Mouse (Mus musculus): ENCODE data around the gene Scarf2. TPM values are rescaled to one million over a fixed set of nuclear protein-coding genes. Genes with fewer than 3 reads are reported as not detected.

The Scarf2 gene
- total and polyA plus RNA-seq, 2 experiments from 2014 or later: 2.0 to 15.6 TPM

GRCm38 (mm10) chr16:17759813-17760321, 37.2 kb upstream of the Scarf2 start:
- DNase-seq (ENCODE audit: low spot score) (peak; percentile 58), ATAC-seq (peak; percentile 72)
- Histone ChIP-seq H3K27ac (peak overlapping the region; percentile 86), H3K4me1 (ENCODE audit: insufficient read depth, low read length) (peaks cover 8% of the 10 kb centered on the region; the same call in 1 of the 2 replicates), H3K9ac (replicated peaks; ENCODE audit: low read length) (peak overlapping the region; percentile 86), H3K4me2 (ENCODE audit: low read depth, low read length) (peak overlapping the region; percentile 80), H3K27me3 (ENCODE audit: insufficient read depth, low read length) (no peaks in the 10 kb centered on the region), H3K36me3 (ENCODE audit: insufficient read depth, low read length) (no peaks in the 10 kb centered on the region), H3K4me3 (ENCODE audit: low read length) (peak overlapping the region; percentile 64), H3K9me3 (ENCODE audit: low read length) (no peaks in the 10 kb centered on the region)
- WGBS: 1% methylated on average over 49 of the region's 54 CpGs
- TF ChIP-seq CTCF (IDR thresholded peaks at IDR 0.05; ENCODE audit: low read depth): no peak

- H3K9ac ChIP-seq (replicated peaks; ENCODE audit: low read length): no peak overlapping the region
- no peaks in the 10 kb centered on the region for H3K9me3 ChIP-seq (ENCODE audit: low read length)
- peak; percentile 25; the same call in 1 of the 2 replicates for ATAC-seq
Observed at GRCm38 (mm10) chr16:17760657-17761056, 36.4 kb upstream of the Scarf2 start.

GRCm38 (mm10) chr16:17761074-17761473, 36.0 kb upstream of the Scarf2 start:
- WGBS: 50% methylated on average over 1 of the region's 1 CpGs
- no peak overlapping the region for H3K4me3 ChIP-seq (ENCODE audit: low read length)
- H3K9me3 ChIP-seq (ENCODE audit: low read length): no peaks in the 10 kb centered on the region
- no peak overlapping the region for H3K27ac ChIP-seq
- DNase-seq (ENCODE audit: low spot score): no peak
- no peak overlapping the region for H3K9ac ChIP-seq (replicated peaks; ENCODE audit: low read length)
- no peak for ATAC-seq
- peak overlapping the region; percentile 80 for H3K4me2 ChIP-seq (ENCODE audit: low read depth, low read length)
- TF ChIP-seq CTCF (IDR thresholded peaks at IDR 0.05; ENCODE audit: low read depth): no peak
- H3K27me3 ChIP-seq (ENCODE audit: insufficient read depth, low read length): no peaks in the 10 kb centered on the region
- peaks cover 8% of the 10 kb centered on the region; the same call in 1 of the 2 replicates for H3K36me3 ChIP-seq (ENCODE audit: insufficient read depth, low read length)
- H3K4me1 ChIP-seq (ENCODE audit: insufficient read depth, low read length): peaks cover 8% of the 10 kb centered on the region; the same call in 1 of the 2 replicates

More at GRCm38 (mm10) chr16:17760657-17761056, 36.4 kb upstream of the Scarf2 start:
- no peaks in the 10 kb centered on the region for H3K27me3 ChIP-seq (ENCODE audit: insufficient read depth, low read length)
- H3K27ac ChIP-seq: no peak overlapping the region
- H3K4me2 ChIP-seq (ENCODE audit: low read depth, low read length): peak overlapping the region; percentile 80
- peaks cover 8% of the 10 kb centered on the region; the same call in 1 of the 2 replicates for H3K4me1 ChIP-seq (ENCODE audit: insufficient read depth, low read length)
- WGBS: 40% methylated on average over 8 of the region's 8 CpGs
- DNase-seq (ENCODE audit: low spot score): peak; percentile 55
- peak overlapping the region; percentile 64 for H3K4me3 ChIP-seq (ENCODE audit: low read length)
- 0 out of 2 replicates have a peak, but pooled peaks cover 5% of the 10 kb centered on the region for H3K36me3 ChIP-seq (ENCODE audit: insufficient read depth, low read length)
- TF ChIP-seq CTCF (IDR thresholded peaks at IDR 0.05; ENCODE audit: low read depth): peak; percentile 69

- no peak overlapping the region for H3K9ac ChIP-seq (replicated peaks; ENCODE audit: low read length)
- DNase-seq (ENCODE audit: low spot score) (no peak), ATAC-seq (no peak)
- no peak overlapping the region for H3K27ac ChIP-seq
- H3K4me1 ChIP-seq (ENCODE audit: insufficient read depth, low read length): peaks cover 8% of the 10 kb centered on the region; the same call in 1 of the 2 replicates
- H3K36me3 ChIP-seq (ENCODE audit: insufficient read depth, low read length): peaks cover 8% of the 10 kb centered on the region; the same call in 1 of the 2 replicates
- H3K9me3 ChIP-seq (ENCODE audit: low read length): no peaks in the 10 kb centered on the region
- H3K27me3 ChIP-seq (ENCODE audit: insufficient read depth, low read length): no peaks in the 10 kb centered on the region
- H3K4me2 ChIP-seq (ENCODE audit: low read depth, low read length): no peak overlapping the region
- no peak for TF ChIP-seq CTCF (IDR thresholded peaks at IDR 0.05; ENCODE audit: low read depth)
- 92% methylated on average over 4 of the region's 4 CpGs for WGBS
- H3K4me3 ChIP-seq (ENCODE audit: low read length): no peak overlapping the region
Observed at GRCm38 (mm10) chr16:17764108-17764511, 33.0 kb upstream of the Scarf2 start.

GRCm38 (mm10) chr16:17768834-17769233, 28.2 kb upstream of the Scarf2 start:
- Histone ChIP-seq H3K36me3 (ENCODE audit: insufficient read depth, low read length) (peaks cover 24% of the 10 kb centered on the region), H3K27ac (no peak overlapping the region), H3K4me1 (ENCODE audit: insufficient read depth, low read length) (no peaks in the 10 kb centered on the region), H3K9ac (replicated peaks; ENCODE audit: low read length) (no peak overlapping the region), H3K4me3 (ENCODE audit: low read length) (no peak overlapping the region), H3K27me3 (ENCODE audit: insufficient read depth, low read length) (no peaks in the 10 kb centered on the region), H3K4me2 (ENCODE audit: low read depth, low read length) (no peak overlapping the region), H3K9me3 (ENCODE audit: low read length) (no peaks in the 10 kb centered on the region)
- ATAC-seq (no peak), DNase-seq (ENCODE audit: low spot score) (no peak)
- WGBS: 78% methylated on average over 7 of the region's 7 CpGs
- TF ChIP-seq CTCF (IDR thresholded peaks at IDR 0.05; ENCODE audit: low read depth): no peak

- H3K4me1 ChIP-seq (ENCODE audit: insufficient read depth, low read length): no peaks in the 10 kb centered on the region
- H3K36me3 ChIP-seq (ENCODE audit: insufficient read depth, low read length): peaks cover 27% of the 10 kb centered on the region
- DNase-seq (ENCODE audit: low spot score): peak; percentile 33
- ATAC-seq: no peak
- H3K9me3 ChIP-seq (ENCODE audit: low read length): no peaks in the 10 kb centered on the region
- 69% methylated on average over 4 of the region's 4 CpGs for WGBS
- H3K4me3 ChIP-seq (ENCODE audit: low read length): no peak overlapping the region
- no peak overlapping the region for H3K4me2 ChIP-seq (ENCODE audit: low read depth, low read length)
- no peak overlapping the region for H3K9ac ChIP-seq (replicated peaks; ENCODE audit: low read length)
- TF ChIP-seq CTCF (IDR thresholded peaks at IDR 0.05; ENCODE audit: low read depth): peak; percentile 56
- no peaks in the 10 kb centered on the region for H3K27me3 ChIP-seq (ENCODE audit: insufficient read depth, low read length)
- no peak overlapping the region for H3K27ac ChIP-seq
Observed at GRCm38 (mm10) chr16:17771117-17771865, 25.8 kb upstream of the Scarf2 start.
